In genomic region chr14:121878176-121878858, GRCm38 (mm10) we compare ENCODE assay signal across 8 mouse cellular contexts. TPM values are rescaled to one million over a fixed set of nuclear protein-coding genes. Genes with fewer than 3 reads are reported as not detected.
DNase-seq lines count a peak whose midpoint lies in the region; ATAC-seq lines count a peak whose summit lies in the region.

Ubac2 (plus strand) TSS chr14:121878620.

- under 1% methylated on average over 54 of the region's 61 CpGs for WGBS in hindbrain, embryonic 16.5 days
- WGBS in macrophage (ENCODE audit: missing documents) = under 1% methylated on average over 61 of the region's 61 CpGs

- H3K36me3 ChIP-seq in hindbrain, embryonic 16.5 days (ENCODE audit: control insufficient read depth, insufficient read depth, low read length) = no peaks in the 10 kb centered on the region
- H3K36me3 ChIP-seq in macrophage (ENCODE audit: inconsistent target) = no peaks in the 10 kb centered on the region

- peak within 1 kb of the TSS; percentile 91 for H3K4me3 ChIP-seq in hindbrain, embryonic 16.5 days (ENCODE audit: low read length)
- peak within 1 kb of the TSS; percentile 49 for H3K4me3 ChIP-seq in macrophage (ENCODE audit: inconsistent target)

- H3K27ac ChIP-seq in hindbrain, embryonic 16.5 days (ENCODE audit: low read depth, low read length) = peak within 1 kb of the TSS; percentile 85
- H3K27ac ChIP-seq in macrophage = peak within 1 kb of the TSS; percentile 69

- DNase-seq in WW6 (ENCODE audit: low read depth, low spot score) = peak; percentile 93
- peak; percentile 97 to 99 for DNase-seq in cerebellum, postnatal 4 days (ENCODE audit: low spot score in 2 of 2)
- peak; percentile 98 for DNase-seq in gastrocnemius, adult 18-20 months (ENCODE audit: low spot score)
- DNase-seq in left cerebral cortex, adult 18-20 months (ENCODE audit: low spot score in 2 of 2) = peak; percentile 98 to 99
- DNase-seq in right cerebral cortex, adult 18-20 months = peak; percentile 99
- DNase-seq in urinary bladder, postnatal 10 days (ENCODE audit: low spot score) = peak; percentile 90

- H3K9ac ChIP-seq in hindbrain, embryonic 16.5 days (ENCODE audit: low read depth, low read length) = peak within 1 kb of the TSS; percentile 72

- H3K79me2 ChIP-seq in macrophage (ENCODE audit: inconsistent target) = peaks cover 45% of the 10 kb centered on the region

- ATAC-seq in hindbrain, embryonic 16.5 days = peak; percentile 99

- H3K27me3 ChIP-seq in hindbrain, embryonic 16.5 days (replicated peaks; ENCODE audit: control insufficient read depth, insufficient read depth, low read length) = no peaks in the 10 kb centered on the region

- H3K4me2 ChIP-seq in hindbrain, embryonic 16.5 days (ENCODE audit: low read length) = peak within 1 kb of the TSS; percentile 85

- H3K4me1 ChIP-seq in hindbrain, embryonic 16.5 days (ENCODE audit: control insufficient read depth, insufficient read depth, low read depth, low read length) = peaks cover 16% of the 10 kb centered on the region

- H3K9me3 ChIP-seq in hindbrain, embryonic 16.5 days (ENCODE audit: control insufficient read depth, low read length) = no peaks in the 10 kb centered on the region

RNA-seq across cellular contexts. Expression of gene Ubac2, which starts in this region (rescaled TPM):
- 10 to 100 TPM; 25.5 to 32.9 TPM for total RNA-seq in gastrocnemius, adult 18-20 months (2021)
- 48.9 and 51.8 TPM in 2 replicates for polyA plus RNA-seq in hindbrain, embryonic 16.5 days (2015; fragmentation: Nextera tagmentation; extraction: Ambion mirVana)
- 10 to 100 TPM; 34.2 to 36.0 TPM for total RNA-seq in left cerebral cortex, adult 18-20 months (2021)
- 10 to 100 TPM in 24 of 26 experiments, 1 to 10 TPM in 2; 7.3 to 30.5 (median 18.2) TPM for total RNA-seq in macrophage (2018; cell fraction: chromatin; rRNA removed)
- 10 to 100 TPM; 16.4 to 36.6 (median 25.8) TPM for total RNA-seq in macrophage (2018; cell fraction: cytosol; rRNA removed)
- total RNA-seq in macrophage (2018; cell fraction: nucleus; rRNA removed) = 10 to 100 TPM; 10.4 to 35.9 (median 23.6) TPM
- 14.7 to 27.5 TPM (median 24.4 TPM) in 3 replicates for polyA plus RNA-seq in macrophage (2018)

Comparison
In these comparisons a context has a peak if more than half of its experiments do, and no peak if none do; other contexts are left out.
1. Peak in every context shown above with its lines: DNase-seq, ATAC-seq, H3K4me3 ChIP-seq and H3K27ac ChIP-seq.